Mouse (Mus musculus) midbrain, embryonic 11.5 days (tissue): ENCODE results near the gene Clint1. TPM values are rescaled to one million over a fixed set of nuclear protein-coding genes. Genes with fewer than 3 reads are reported as not detected.
A peak's percentile ranks its signal among the peaks of the same experiment; 100 is the strongest.

Source experiments
- ATAC-seq: fragments of 200-750 bp; cut with Nextera tagmentation; 2 replicates; pipeline ENCODE4 v1.8.0; 2017; ENCODE audit warnings: moderate TSS enrichment, moderate library complexity; ENCODE audit not compliant: low FRiP score
- DNase-seq: peaks from one replicate; pipeline ENCODE4 v3.0.0; 2015; ENCODE audit warnings: low spot score; ENCODE audit errors: missing footprints
- H3K27ac ChIP-seq: fragments of 300-500 bp; sonication (generic); 2 replicates; pipeline ENCODE4 v1.5.1; 2014; ENCODE audit warnings: low read depth, low read length
- H3K27me3 ChIP-seq: fragments of 300-500 bp; sonication (generic); 2 replicates; pipeline ENCODE4 v1.6.1; 2014; ENCODE audit warnings: mild to moderate bottlenecking, low read length, moderate library complexity, mixed read lengths; ENCODE audit not compliant: control insufficient read depth, insufficient read depth
- H3K36me3 ChIP-seq: fragments of 300-500 bp; sonication (generic); 2 replicates; pipeline ENCODE4 v1.6.1; 2014; ENCODE audit warnings: mild to moderate bottlenecking, low read length, moderate library complexity, mixed read lengths; ENCODE audit not compliant: control insufficient read depth, insufficient read depth
- H3K4me1 ChIP-seq: fragments of 300-500 bp; sonication (generic); 2 replicates; pipeline ENCODE4 v1.6.1; 2014; ENCODE audit warnings: low read length; ENCODE audit not compliant: control insufficient read depth, insufficient read depth
- H3K4me2 ChIP-seq: fragments of 300-500 bp; sonication (generic); 2 replicates; pipeline ENCODE4 v1.6.1; 2014; ENCODE audit warnings: mild to moderate bottlenecking, moderate library complexity
- H3K4me3 ChIP-seq: fragments of 300-500 bp; sonication (generic); 2 replicates; pipeline ENCODE4 v1.5.1; 2014; ENCODE audit warnings: low read depth, low read length
- H3K9ac ChIP-seq: fragments of 300-500 bp; sonication (generic); 2 replicates; pipeline ENCODE4 v1.6.1; 2014; ENCODE audit warnings: low read length
- H3K9me3 ChIP-seq: fragments of 300-500 bp; sonication (generic); 2 replicates; pipeline ENCODE4 v1.6.1; 2016; ENCODE audit warnings: low read length; ENCODE audit not compliant: control insufficient read depth
- WGBS: fragments of 180-500 bp; shearing (Covaris S2); extraction: QIAGEN DNeasy Blood & Tissue Kit; methylation state at CpG from one replicate; pipeline ENCODE4 v1.1.7; 2014; 5-methylcytosine and 5-hydroxymethylcytosine counted together
- polyA plus RNA-seq: library from polyadenylated mRNA; unstranded; fragments of >200 nt; fragmentation: Nextera tagmentation; extraction: Ambion mirVana; gene quantifications from 2 replicates; pipeline ENCODE4 v1.2.1, GENCODE M21; 2014

Gene Clint1
- polyA plus RNA-seq, 1 experiment from 2014 or later: 60.9 TPM

DNA sequence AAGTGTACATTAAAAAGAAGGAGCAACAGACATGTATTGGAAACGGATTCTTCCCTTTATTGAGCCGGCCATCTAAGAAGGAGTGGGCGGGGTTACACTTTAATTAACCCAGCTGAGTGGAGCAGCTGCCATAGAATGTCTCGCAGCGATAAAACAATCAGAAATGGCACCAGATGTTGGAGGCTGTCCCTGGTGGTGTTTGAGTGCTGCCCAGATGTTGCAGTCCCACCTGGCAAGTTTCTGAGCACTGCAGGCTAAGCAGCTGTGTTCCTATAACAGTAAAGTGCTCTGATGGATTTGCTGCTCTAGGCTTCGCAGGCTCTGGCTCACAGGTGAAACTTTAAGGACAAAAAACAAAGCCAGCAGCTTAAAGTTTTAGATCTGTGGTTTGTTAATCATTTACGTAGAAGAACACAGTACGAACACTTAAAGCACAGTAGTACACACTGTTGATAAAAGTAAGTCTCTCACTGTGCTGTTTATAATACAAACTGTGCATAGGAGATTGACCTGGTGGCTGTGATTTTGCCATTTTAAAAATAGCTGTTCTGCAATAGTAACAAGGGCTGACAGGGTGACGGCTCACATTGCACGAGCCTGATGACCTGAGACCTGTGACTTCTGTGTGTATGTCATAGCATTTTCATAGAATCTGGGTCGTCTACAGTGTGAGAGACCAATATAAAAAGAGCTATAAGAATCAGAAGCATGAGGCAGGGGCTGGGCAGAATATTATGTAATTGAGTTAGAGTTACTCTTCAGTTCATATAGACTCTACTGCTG, 48.6 kb downstream of the Clint1 start:
- Histone ChIP-seq H3K27ac (no peak overlapping the region; the same call in 1 of the 2 replicates), H3K4me3 (no peak overlapping the region), H3K27me3 (no peaks in the 10 kb centered on the region), H3K36me3 (peaks cover 5% of the 10 kb centered on the region; the same call in 1 of the 2 replicates), H3K4me1 (no peaks in the 10 kb centered on the region), H3K9me3 (no peaks in the 10 kb centered on the region), H3K4me2 (no peak overlapping the region), H3K9ac (no peak overlapping the region)
- ATAC-seq: no peak
- DNase-seq: no peak
- WGBS: 85% methylated on average over 11 of the region's 11 CpGs

DNA sequence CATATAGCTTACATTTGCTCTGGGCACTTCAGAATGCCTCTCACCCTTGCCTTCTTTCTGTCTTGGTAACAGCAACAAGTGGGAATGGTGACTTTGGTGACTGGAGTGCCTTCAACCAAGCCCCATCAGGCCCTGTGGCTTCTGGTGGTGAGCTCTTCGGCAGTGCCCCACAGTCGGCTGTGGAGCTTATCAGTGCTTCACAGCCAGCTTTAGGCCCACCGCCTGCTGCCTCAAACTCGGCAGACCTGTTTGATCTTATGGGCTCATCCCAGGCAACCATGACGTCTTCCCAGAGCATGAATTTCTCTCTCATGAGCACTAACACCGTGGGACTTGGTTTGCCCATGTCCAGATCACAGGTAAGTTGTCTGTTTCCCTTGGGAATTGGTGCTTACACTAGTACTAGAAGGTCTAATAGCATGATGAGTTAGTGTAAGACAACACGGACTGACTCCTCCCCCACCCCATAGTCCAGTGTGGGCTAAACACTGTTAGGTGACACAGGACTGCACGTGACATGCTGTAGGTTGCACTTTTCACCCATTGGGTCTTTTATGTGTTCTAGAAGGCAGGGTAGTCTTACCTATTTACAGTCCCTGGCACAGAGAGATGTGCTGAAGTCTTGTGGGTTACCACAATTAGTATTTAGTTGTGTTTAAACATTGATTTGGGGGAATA, 54.4 kb downstream of the Clint1 start:
- H3K36me3 ChIP-seq: peaks cover 12% of the 10 kb centered on the region
- WGBS: 92% methylated on average over 8 of the region's 8 CpGs

DNA sequence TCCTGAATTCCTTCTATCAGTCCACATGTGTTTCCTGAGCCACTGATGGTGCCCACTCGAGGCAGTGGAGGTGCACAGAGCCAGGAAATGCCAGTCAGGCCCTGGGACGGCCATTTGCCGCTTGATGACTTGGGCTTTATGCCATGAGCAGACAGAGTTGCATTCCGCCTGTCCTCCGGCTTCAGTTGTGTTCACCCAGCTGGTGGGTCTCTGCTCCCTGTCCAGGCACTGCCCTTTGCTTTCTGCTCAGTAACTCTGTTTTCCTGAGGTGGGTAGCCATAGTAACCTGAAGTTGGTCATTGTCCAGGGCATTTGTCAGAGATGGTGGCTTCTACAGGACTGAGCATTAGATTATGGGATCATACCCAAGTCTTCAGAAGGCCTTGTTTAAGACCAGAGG, 55.5 kb downstream of the Clint1 start:
- H3K27me3 ChIP-seq: no peaks in the 10 kb centered on the region
- H3K9ac ChIP-seq: no peak overlapping the region
- no peak overlapping the region for H3K4me2 ChIP-seq
- WGBS: 88% methylated on average over 5 of the region's 5 CpGs
- ATAC-seq (no peak), DNase-seq (no peak)
- peaks cover 12% of the 10 kb centered on the region for H3K36me3 ChIP-seq
- H3K4me1 ChIP-seq: no peaks in the 10 kb centered on the region
- H3K27ac ChIP-seq: no peak overlapping the region
- no peaks in the 10 kb centered on the region for H3K9me3 ChIP-seq
- H3K4me3 ChIP-seq: no peak overlapping the region

More for the DNA sequence above, 54.4 kb downstream of the Clint1 start:
- H3K27me3 ChIP-seq: no peaks in the 10 kb centered on the region
- H3K4me3 ChIP-seq: no peak overlapping the region
- DNase-seq (no peak), ATAC-seq (no peak)
- H3K4me1 ChIP-seq: no peaks in the 10 kb centered on the region
- no peak overlapping the region for H3K9ac ChIP-seq
- no peak overlapping the region for H3K27ac ChIP-seq
- no peaks in the 10 kb centered on the region for H3K9me3 ChIP-seq
- H3K4me2 ChIP-seq: no peak overlapping the region

DNA sequence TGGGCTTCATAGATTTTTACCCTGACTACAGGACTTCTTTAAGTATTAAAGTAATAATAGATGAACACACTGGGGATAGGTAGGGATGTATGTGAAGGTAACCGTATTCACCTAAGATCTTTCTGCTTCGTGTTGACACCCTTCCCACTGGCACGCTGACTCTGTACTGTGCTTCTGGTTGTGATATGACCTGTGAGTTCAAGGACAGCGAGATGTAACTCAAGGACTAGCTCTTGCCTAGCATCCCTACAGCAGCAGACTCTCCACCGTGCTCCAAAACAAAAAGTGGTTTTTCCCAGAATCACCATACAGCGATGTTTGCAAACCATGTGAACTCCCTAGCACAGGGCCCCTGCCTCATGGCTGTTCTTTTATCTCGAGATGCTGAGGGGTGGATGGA, 56.2 kb downstream of the Clint1 start:
- Histone ChIP-seq H3K4me3 (no peak overlapping the region), H3K27ac (no peak overlapping the region), H3K4me1 (no peaks in the 10 kb centered on the region), H3K36me3 (peaks cover 12% of the 10 kb centered on the region), H3K9ac (no peak overlapping the region), H3K4me2 (no peak overlapping the region), H3K9me3 (no peaks in the 10 kb centered on the region), H3K27me3 (no peaks in the 10 kb centered on the region)
- WGBS: 93% methylated on average over 7 of the region's 7 CpGs
- DNase-seq: peak; percentile 53
- no peak for ATAC-seq

DNA sequence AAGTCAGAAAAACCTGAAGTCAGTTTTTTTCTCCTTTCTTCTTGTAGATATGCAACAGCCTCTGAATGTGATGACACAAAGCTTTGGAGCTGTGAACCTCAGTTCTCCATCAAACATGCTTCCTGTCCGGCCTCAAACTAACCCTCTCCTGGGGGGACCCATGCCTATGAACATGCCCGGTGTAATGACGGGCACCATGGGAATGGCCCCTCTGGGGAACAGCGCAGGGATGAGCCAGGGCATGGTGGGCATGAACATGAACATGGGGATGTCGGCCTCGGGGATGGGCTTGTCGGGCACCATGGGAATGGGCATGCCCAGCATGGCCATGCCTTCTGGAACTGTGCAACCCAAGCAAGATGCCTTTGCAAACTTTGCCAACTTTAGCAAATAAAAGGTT, 57.0 kb downstream of the Clint1 start:
- no peaks in the 10 kb centered on the region for H3K9me3 ChIP-seq
- no peaks in the 10 kb centered on the region for H3K4me1 ChIP-seq
- no peak overlapping the region for H3K4me2 ChIP-seq
- ATAC-seq (no peak), DNase-seq (peak; percentile 45)
- peaks cover 12% of the 10 kb centered on the region for H3K36me3 ChIP-seq
- no peak overlapping the region for H3K4me3 ChIP-seq
- H3K9ac ChIP-seq: no peak overlapping the region
- no peaks in the 10 kb centered on the region for H3K27me3 ChIP-seq
- WGBS: 97% methylated on average over 7 of the region's 7 CpGs
- H3K27ac ChIP-seq: no peak overlapping the region

DNA sequence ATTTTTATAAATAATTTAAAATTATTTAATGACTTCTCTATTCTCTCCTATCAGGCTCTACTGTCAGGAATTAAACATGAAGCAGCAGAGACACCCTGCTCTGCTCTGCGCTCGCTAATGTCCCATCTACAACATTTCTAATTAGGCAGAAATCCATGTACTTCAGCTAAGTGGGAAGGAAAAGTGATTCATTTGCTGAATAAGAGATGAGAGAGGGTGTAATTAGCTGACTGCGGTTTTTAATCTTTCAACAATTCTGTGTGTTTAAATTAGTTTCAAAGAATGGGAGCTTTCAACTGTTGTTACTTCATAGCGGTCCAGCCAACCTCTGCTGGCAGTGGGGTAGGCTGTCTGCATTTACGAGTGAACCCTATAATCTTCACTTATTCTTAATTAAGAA, 58.9 kb downstream of the Clint1 start:
- H3K27ac ChIP-seq: no peak overlapping the region
- peaks cover 3% of the 10 kb centered on the region; the same call in 1 of the 2 replicates for H3K4me1 ChIP-seq
- H3K4me3 ChIP-seq: no peak overlapping the region
- no peaks in the 10 kb centered on the region for H3K9me3 ChIP-seq
- no peak overlapping the region for H3K4me2 ChIP-seq
- H3K36me3 ChIP-seq: peaks cover 10% of the 10 kb centered on the region
- ATAC-seq (no peak), DNase-seq (no peak)
- no peak overlapping the region for H3K9ac ChIP-seq
- H3K27me3 ChIP-seq: no peaks in the 10 kb centered on the region
- WGBS: 93% methylated on average over 5 of the region's 5 CpGs

DNA sequence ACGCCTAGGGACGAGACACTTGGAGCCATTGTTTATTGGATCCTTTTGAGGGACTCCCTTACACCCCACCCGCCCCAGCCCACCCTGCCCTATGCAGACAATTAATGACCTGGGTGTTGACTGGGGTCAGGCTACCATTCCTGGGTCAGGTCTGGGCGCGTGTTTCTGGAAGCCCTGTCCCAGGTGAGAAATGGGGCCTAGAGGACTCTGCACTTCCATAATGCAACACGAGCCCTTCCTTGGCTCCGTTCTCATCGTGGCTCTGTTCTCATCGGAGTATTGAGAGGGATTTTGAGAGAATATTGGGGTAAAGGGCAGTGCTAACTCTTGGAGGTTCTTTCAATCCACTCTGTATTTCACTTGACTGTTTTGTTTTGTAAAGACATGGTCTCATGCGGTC, 64.3 kb downstream of the Clint1 start:
- DNase-seq (no peak), ATAC-seq (no peak)
- H3K9ac ChIP-seq: no peak overlapping the region
- no peaks in the 10 kb centered on the region for H3K9me3 ChIP-seq
- 85% methylated on average over 10 of the region's 10 CpGs for WGBS
- peaks cover 6% of the 10 kb centered on the region; the same call in 1 of the 2 replicates for H3K4me1 ChIP-seq
- no peak overlapping the region for H3K4me2 ChIP-seq
- no peak overlapping the region for H3K27ac ChIP-seq
- no peaks in the 10 kb centered on the region for H3K27me3 ChIP-seq
- H3K36me3 ChIP-seq: no peaks in the 10 kb centered on the region
- H3K4me3 ChIP-seq: no peak overlapping the region

DNA sequence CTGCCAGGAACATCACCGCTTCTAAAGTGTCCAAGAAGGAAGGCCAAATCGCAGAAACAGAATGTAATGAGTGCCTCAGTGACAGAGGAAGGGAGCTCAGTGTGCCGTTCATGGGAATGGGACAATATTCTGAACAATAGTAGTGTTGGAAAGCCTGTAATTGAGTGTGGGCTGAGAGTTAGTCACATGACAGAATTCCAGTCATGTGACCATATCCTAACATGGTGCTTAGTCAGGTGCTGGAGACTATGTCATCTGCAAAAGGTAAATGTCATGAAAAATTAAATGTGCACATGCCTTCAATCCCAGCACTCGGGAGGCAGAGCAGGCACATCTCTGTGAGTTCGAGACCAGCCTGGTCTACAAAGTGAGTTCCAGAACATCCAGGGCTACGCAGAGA, 66.2 kb downstream of the Clint1 start:
- no peak overlapping the region for H3K9ac ChIP-seq
- H3K27ac ChIP-seq: no peak overlapping the region
- WGBS: 93% methylated on average over 6 of the region's 6 CpGs
- ATAC-seq (no peak), DNase-seq (no peak)
- H3K27me3 ChIP-seq: no peaks in the 10 kb centered on the region
- H3K36me3 ChIP-seq: no peaks in the 10 kb centered on the region
- no peaks in the 10 kb centered on the region for H3K9me3 ChIP-seq
- no peak overlapping the region for H3K4me3 ChIP-seq
- H3K4me2 ChIP-seq: no peak overlapping the region
- peaks cover 15% of the 10 kb centered on the region for H3K4me1 ChIP-seq

DNA sequence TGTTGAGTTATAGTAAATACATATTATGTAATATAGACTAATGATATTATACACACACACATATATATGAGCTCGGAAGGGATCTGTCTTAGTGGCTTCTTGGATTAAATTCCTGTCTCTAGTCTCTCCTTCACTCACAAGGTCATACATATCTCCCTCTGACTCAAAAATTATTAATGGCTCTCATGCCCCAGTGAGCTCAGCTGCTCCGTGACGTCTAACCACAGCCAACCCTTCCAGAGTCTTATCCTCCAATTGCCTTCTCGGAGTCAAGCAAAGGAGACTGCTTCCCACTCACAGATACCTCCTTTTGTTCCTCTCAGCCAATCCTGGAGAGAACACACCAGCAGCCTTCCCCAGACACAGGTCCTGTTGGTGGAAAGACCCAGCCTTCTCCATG, 67.0 kb downstream of the Clint1 start:
- no peaks in the 10 kb centered on the region for H3K9me3 ChIP-seq
- ATAC-seq (no peak), DNase-seq (no peak)
- H3K4me3 ChIP-seq: no peak overlapping the region
- H3K4me2 ChIP-seq: no peak overlapping the region
- WGBS: 84% methylated on average over 4 of the region's 4 CpGs
- no peak overlapping the region for H3K9ac ChIP-seq
- H3K27ac ChIP-seq: no peak overlapping the region
- H3K27me3 ChIP-seq: no peaks in the 10 kb centered on the region
- H3K4me1 ChIP-seq: peaks cover 15% of the 10 kb centered on the region
- H3K36me3 ChIP-seq: no peaks in the 10 kb centered on the region
